ENCODE assay signal across 25 mouse cellular contexts in genomic region chr1:135440986-135441385, GRCm38 (mm10).
"Had no signal": no experiment of that assay in that cellular context is flagged by ENCODE, and none has a peak within 500 bp of the region (broad histone marks: within the 10 kb centered on the region; RNA-seq: fewer than 3 reads in every experiment).

No protein-coding gene starts in this region.

- H3K9me3 ChIP-seq: heart, embryonic 12.5 days; hindbrain, embryonic 10.5 days; hindbrain, embryonic 12.5 days; hindbrain, embryonic 15.5 days; kidney, embryonic 15.5 days; limb, embryonic 13.5 days; limb, embryonic 15.5 days; liver, embryonic 12.5 days had no signal

- H3K27ac ChIP-seq: gastrocnemius, adult 2 months; heart, adult 2 months; hindbrain, embryonic 10.5 days; hindbrain, embryonic 12.5 days; hindbrain, embryonic 15.5 days; hindbrain, postnatal 0 days; kidney, embryonic 15.5 days; kidney, postnatal 0 days; limb, embryonic 13.5 days; limb, embryonic 15.5 days; liver, embryonic 12.5 days; liver, embryonic 14.5 days had no signal

- DNase-seq: gastrocnemius, adult 2 months; gastrocnemius, postnatal 10 days; gastrocnemius, postnatal 25 days; heart, adult 2 months; heart, postnatal 10 days; heart, postnatal 4 days; kidney, adult 11 months; kidney, adult 2 months; kidney, adult 9 months; kidney, postnatal 14 days; kidney, postnatal 36 days; layer of hippocampus, adult 9-11 months; layer of hippocampus, postnatal 36 days; left cerebral cortex, postnatal 4 days had no signal

- H3K27me3 ChIP-seq: heart, embryonic 12.5 days; hindbrain, embryonic 12.5 days; hindbrain, embryonic 15.5 days; kidney, embryonic 15.5 days; limb, embryonic 13.5 days; limb, embryonic 15.5 days; liver, embryonic 12.5 days had no signal

- H3K4me1 ChIP-seq: hindbrain, embryonic 12.5 days; hindbrain, embryonic 15.5 days; kidney, embryonic 15.5 days; limb, embryonic 15.5 days had no signal

- H3K4me3 ChIP-seq: gastrocnemius, adult 2 months; heart, adult 2 months; heart, embryonic 12.5 days; hindbrain, embryonic 10.5 days; hindbrain, embryonic 12.5 days; hindbrain, embryonic 15.5 days; kidney, embryonic 15.5 days; limb, embryonic 13.5 days; limb, embryonic 15.5 days; liver, embryonic 12.5 days had no signal
